ENCODE assay signal across 20 mouse cellular contexts in the genomic region with DNA sequence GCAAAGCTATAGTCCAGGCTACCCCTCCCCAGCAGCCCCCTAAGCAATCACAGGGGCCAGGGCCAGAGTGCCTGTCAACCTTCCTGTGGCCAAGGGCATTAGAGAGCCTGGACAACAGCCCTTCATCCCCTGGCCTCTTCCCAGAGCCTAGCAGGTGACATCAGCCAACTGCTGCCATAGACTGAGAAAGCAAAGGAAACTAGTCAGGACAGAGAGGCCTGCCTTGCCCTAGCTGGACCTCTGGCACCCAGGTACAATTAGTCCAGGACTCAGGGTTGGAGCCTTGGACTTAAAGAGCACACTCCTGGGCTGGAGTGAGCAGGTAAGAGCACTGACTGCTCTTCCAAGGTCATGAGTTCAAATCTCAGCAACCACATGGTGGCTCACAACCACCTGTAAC. TPM values are rescaled to one million over a fixed set of nuclear protein-coding genes. Genes with fewer than 3 reads are reported as not detected.
DNase-seq lines count a peak whose midpoint lies in the region; ATAC-seq and TF ChIP-seq lines count a peak whose summit lies in the region.
"Had no signal": no experiment of that assay in that cellular context is flagged by ENCODE, and none has a peak within 500 bp of the region (broad histone marks: within the 10 kb centered on the region; RNA-seq: fewer than 3 reads in every experiment).

No protein-coding gene starts in this region.

- H3K4me1 ChIP-seq in liver, adult 2 months (ENCODE audit: control insufficient read depth, insufficient read depth, low read length): peaks cover 5% of the 10 kb centered on the region
- H3K4me1 ChIP-seq in liver, embryonic 13.5 days (replicated peaks): peaks cover 88% of the 10 kb centered on the region
- H3K4me1 ChIP-seq: lung, embryonic 15.5 days; midbrain, embryonic 15.5 days had no signal

- H3K9ac ChIP-seq in liver, adult 2 months (ENCODE audit: low read depth, low read length): no peak overlapping the region
- peak overlapping the region; percentile 54 for H3K9ac ChIP-seq in liver, embryonic 13.5 days
- H3K9ac ChIP-seq: lung, embryonic 15.5 days; midbrain, embryonic 15.5 days had no signal

- 0 out of 2 replicates have a peak overlapping the region, but pooled peaks have one; percentile 0 for H3K27ac ChIP-seq in liver, adult 2 months (replicated peaks; ENCODE audit: insufficient read depth, low read depth, low read length)
- H3K27ac ChIP-seq in liver, embryonic 13.5 days: peak overlapping the region; percentile 94
- H3K27ac ChIP-seq: embryonic facial prominence, embryonic 10.5 days; lung, embryonic 15.5 days; midbrain, embryonic 15.5 days had no signal

- no peak for TF ChIP-seq POLR2A in liver, adult 2 months (IDR thresholded peaks at IDR 0.05; ENCODE audit: extremely low read depth, insufficient read depth, low read length)

- peak overlapping the region; percentile 54; the same call in 1 of the 2 replicates for H3K4me2 ChIP-seq in liver, embryonic 13.5 days
- H3K4me2 ChIP-seq: lung, embryonic 15.5 days; midbrain, embryonic 15.5 days had no signal

- no peaks in the 10 kb centered on the region for H3K9me3 ChIP-seq in liver, embryonic 13.5 days (replicated peaks)
- H3K9me3 ChIP-seq: embryonic facial prominence, embryonic 10.5 days; G1E; lung, embryonic 15.5 days; midbrain, embryonic 15.5 days had no signal

- peaks cover 29% of the 10 kb centered on the region for H3K36me3 ChIP-seq in liver, adult 2 months (ENCODE audit: control insufficient read depth, insufficient read depth, low read length)
- H3K36me3 ChIP-seq in liver, embryonic 13.5 days: peaks cover 64% of the 10 kb centered on the region
- H3K36me3 ChIP-seq: embryonic facial prominence, embryonic 10.5 days had no signal

- no peak overlapping the region for H3K4me3 ChIP-seq in liver, adult 2 months (ENCODE audit: insufficient read depth, low read depth, low read length)
- no peak overlapping the region for H3K4me3 ChIP-seq in liver, embryonic 13.5 days (replicated peaks)
- H3K4me3 ChIP-seq: embryonic facial prominence, embryonic 10.5 days; lung, embryonic 15.5 days; midbrain, embryonic 15.5 days had no signal

- peak; percentile 26 for DNase-seq in adrenal gland, postnatal 14 days
- no peak for DNase-seq in adrenal gland, adult (ENCODE audit: inconsistent age in 2 of 2, low spot score in 1 of 2)
- peak; percentile 85 for DNase-seq in liver, adult 2 months (ENCODE audit: extremely low read depth, low read depth, low spot score)
- no peak for DNase-seq in liver
- no peak for DNase-seq in liver, embryonic 13.5 days
- DNase-seq in embryo, embryonic 10 days (ENCODE audit: low spot score): no peak
- DNase-seq in T-cell, adult 2 months (ENCODE audit: low spot score): no peak
- DNase-seq in urinary bladder, postnatal 25 days (ENCODE audit: low spot score): no peak
- DNase-seq: adrenal gland, adult 8-10 months; cerebellum, adult 11-12 months; cerebellum, postnatal 36 days; kidney, adult 9 months; kidney, postnatal 36 days; thymus, postnatal 14 days had no signal

- no peaks in the 10 kb centered on the region for H3K79me2 ChIP-seq in liver, adult 2 months (ENCODE audit: control insufficient read depth, insufficient read depth, low read length)

- no peak for ATAC-seq in liver, embryonic 13.5 days (ENCODE audit: low read depth)
- ATAC-seq: CD4-positive, CD25-positive, alpha-beta regulatory T cell, adult 4 months; forebrain, embryonic 14.5 days; midbrain, embryonic 15.5 days had no signal

- H3K27me3 ChIP-seq in liver, adult 2 months (ENCODE audit: control insufficient read depth, insufficient read depth, low read length): no peaks in the 10 kb centered on the region
- no peaks in the 10 kb centered on the region for H3K27me3 ChIP-seq in liver, embryonic 13.5 days
- H3K27me3 ChIP-seq: lung, embryonic 15.5 days; midbrain, embryonic 15.5 days had no signal

- TF ChIP-seq CTCF in liver, adult 2 months (IDR thresholded peaks at IDR 0.05; ENCODE audit: low read depth, low read length): no peak

RNA-seq across cellular contexts. Expression of a gene that starts 26.3 kb away (rescaled TPM):
- 37.8 and 44.2 TPM in 2 replicates for total RNA-seq in adrenal gland, postnatal 14 days (2021)
- total RNA-seq in liver, adult 2 months (2014; rRNA removed): 6.9 and 7.8 TPM in 2 replicates
- polyA plus RNA-seq in liver, adult 2 months (2012; rRNA removed): 15.0 and 18.0 TPM in 2 replicates
- 11.1 and 14.6 TPM in 2 replicates for polyA plus RNA-seq in liver, embryonic 13.5 days (2015; fragmentation: Nextera tagmentation; extraction: Ambion mirVana)

RNA-seq across cellular contexts. Expression of a gene that starts 34.9 kb away (rescaled TPM):
- 72.8 and 74.6 TPM in 2 replicates for total RNA-seq in adrenal gland, postnatal 14 days (2021)
- total RNA-seq in liver, adult 2 months (2014; rRNA removed): 31.8 and 33.0 TPM in 2 replicates
- polyA plus RNA-seq in liver, adult 2 months (2012; rRNA removed): 32.0 and 35.2 TPM in 2 replicates
- polyA plus RNA-seq in liver, embryonic 13.5 days (2015; fragmentation: Nextera tagmentation; extraction: Ambion mirVana): 21.1 and 23.8 TPM in 2 replicates

RNA-seq across cellular contexts. Expression of a gene that starts 53.9 kb away (rescaled TPM):
- 75.1 and 82.4 TPM in 2 replicates for total RNA-seq in adrenal gland, postnatal 14 days (2021)
- total RNA-seq in liver, adult 2 months (2014; rRNA removed): 58.5 and 76.4 TPM in 2 replicates
- 48.7 and 60.4 TPM in 2 replicates for polyA plus RNA-seq in liver, adult 2 months (2012; rRNA removed)
- 28.5 and 32.8 TPM in 2 replicates for polyA plus RNA-seq in liver, embryonic 13.5 days (2015; fragmentation: Nextera tagmentation; extraction: Ambion mirVana)

Comparison
In these comparisons a context has a peak if more than half of its experiments do, and no peak if none do; other contexts are left out.
1. DNase-seq: peak in adrenal gland, postnatal 14 days (single experiment) and liver, adult 2 months (single experiment); none in adrenal gland, adult (0 of 2), liver (single experiment), liver, embryonic 13.5 days (single experiment), embryo, embryonic 10 days (single experiment), T-cell, adult 2 months (single experiment) and urinary bladder, postnatal 25 days (single experiment).